Mouse (Mus musculus) olfactory bulb, adult 2 months (tissue): ENCODE results near the gene Tmem56. TPM values are rescaled to one million over a fixed set of nuclear protein-coding genes. Genes with fewer than 3 reads are reported as not detected.

ENCODE experiments used
- H3K27ac ChIP-seq: fragments of 200-500 bp; 2 replicates; pipeline ENCODE4 v1.5.1; 2012; ENCODE audit warnings: low read depth, low read length; ENCODE audit not compliant: insufficient read depth
- H3K4me1 ChIP-seq: fragments of 200-500 bp; 2 replicates; pipeline ENCODE4 v1.6.1; 2012; ENCODE audit warnings: low read length; ENCODE audit not compliant: control insufficient read depth, insufficient read depth
- H3K4me3 ChIP-seq: fragments of 200-500 bp; 2 replicates; pipeline ENCODE4 v1.5.1; 2012; ENCODE audit warnings: mild to moderate bottlenecking, low read depth, low read length, moderate library complexity; ENCODE audit not compliant: insufficient read depth
- CTCF ChIP-seq: fragments of 200-500 bp; IDR thresholded peaks from 2 replicates; pipeline ENCODE4 v1.5.1; 2012; ENCODE audit warnings: low read depth, mild to moderate bottlenecking, low read length, moderate library complexity; ENCODE audit not compliant: insufficient read depth
- POLR2A ChIP-seq: fragments of 200-500 bp; IDR thresholded peaks from 2 replicates; pipeline ENCODE4 v1.6.1; 2012; ENCODE audit warnings: mild to moderate bottlenecking, low read depth, low read length, moderate library complexity; ENCODE audit not compliant: insufficient read depth
- WGBS: fragments of 180-500 bp; shearing (Covaris S2); methylation state at CpG from one replicate; pipeline ENCODE4 v1.1.7; 2018; 5-methylcytosine and 5-hydroxymethylcytosine counted together
- polyA plus RNA-seq: library from polyadenylated mRNA; stranded (reverse); fragments of >200 nt; gene quantifications from 2 replicates; pipeline ENCODE4 v1.2.4, GENCODE M21; 2012; ENCODE audit warnings: low replicate concordance; ENCODE audit not compliant: missing spikeins, insufficient read depth, insufficient read length

Tmem56 gene
- polyA plus RNA-seq, 1 experiment: not detected

- no peak overlapping the region for H3K4me3 ChIP-seq
- H3K27ac ChIP-seq: no peak overlapping the region
- no peaks in the 10 kb centered on the region for H3K4me1 ChIP-seq
- no peak for TF ChIP-seq POLR2A
- TF ChIP-seq CTCF: no peak
- WGBS: 83% methylated on average over 2 of the region's 2 CpGs
Measured at GRCm38 (mm10) chr3:121189199-121189598, 93.7 kb downstream of the Tmem56 start.

- TF ChIP-seq POLR2A (no peak), CTCF (no peak)
- H3K4me1 ChIP-seq: no peaks in the 10 kb centered on the region
- WGBS: 94% methylated on average over 7 of the region's 7 CpGs
- H3K4me3 ChIP-seq: no peak overlapping the region
- no peak overlapping the region for H3K27ac ChIP-seq
Measured at GRCm38 (mm10) chr3:121187510-121187909, 95.4 kb downstream of the Tmem56 start.

GRCm38 (mm10) chr3:121186925-121187324, 96.0 kb downstream of the Tmem56 start:
- no peak for TF ChIP-seq CTCF
- 63% methylated on average over 3 of the region's 3 CpGs for WGBS
- no peak overlapping the region for H3K4me3 ChIP-seq
- H3K27ac ChIP-seq: no peak overlapping the region
- H3K4me1 ChIP-seq: no peaks in the 10 kb centered on the region

- H3K4me3 ChIP-seq: no peak overlapping the region
- no peaks in the 10 kb centered on the region for H3K4me1 ChIP-seq
- H3K27ac ChIP-seq: no peak overlapping the region
- 93% methylated on average over 3 of the region's 3 CpGs for WGBS
- TF ChIP-seq POLR2A (no peak), CTCF (no peak)
Measured at GRCm38 (mm10) chr3:121185197-121185596, 97.7 kb downstream of the Tmem56 start.

- WGBS: 94% methylated on average over 1 of the region's 1 CpGs
- H3K4me1 ChIP-seq: peaks cover 4% of the 10 kb centered on the region; the same call in 1 of the 2 replicates
- H3K4me3 ChIP-seq: no peak overlapping the region
- TF ChIP-seq CTCF: no peak
- H3K27ac ChIP-seq: no peak overlapping the region
Measured at GRCm38 (mm10) chr3:121176011-121176410, 106.9 kb downstream of the Tmem56 start.

GRCm38 (mm10) chr3:121174248-121174945, 108.5 kb downstream of the Tmem56 start:
- 86% methylated on average over 9 of the region's 9 CpGs for WGBS
- peaks cover 4% of the 10 kb centered on the region; the same call in 1 of the 2 replicates for H3K4me1 ChIP-seq
- TF ChIP-seq CTCF: no peak

GRCm38 (mm10) chr3:121172718-121173117, 110.2 kb downstream of the Tmem56 start:
- 78% methylated on average over 2 of the region's 2 CpGs for WGBS
- TF ChIP-seq POLR2A: no peak
- Histone ChIP-seq H3K4me1 (peaks cover 4% of the 10 kb centered on the region; the same call in 1 of the 2 replicates), H3K27ac (no peak overlapping the region), H3K4me3 (no peak overlapping the region)

More at GRCm38 (mm10) chr3:121174248-121174945, 108.5 kb downstream of the Tmem56 start:
- Histone ChIP-seq H3K4me3 (no peak overlapping the region), H3K27ac (no peak overlapping the region)

GRCm38 (mm10) chr3:121171872-121172265, 111.0 kb downstream of the Tmem56 start:
- 40% methylated on average over 6 of the region's 6 CpGs for WGBS
- Histone ChIP-seq H3K4me1 (peaks cover 4% of the 10 kb centered on the region; the same call in 1 of the 2 replicates), H3K27ac (no peak overlapping the region), H3K4me3 (peak overlapping the region; percentile 68)
- TF ChIP-seq CTCF (no peak), POLR2A (no peak)

GRCm38 (mm10) chr3:121171243-121171871, 111.5 kb downstream of the Tmem56 start, which contains the start of gene Rwdd3:
TSS of gene Rwdd3 (minus strand) at chr3:121171695.
- H3K27ac ChIP-seq: no peak within 1 kb of the TSS
- under 1% methylated on average over 40 of the region's 40 CpGs for WGBS

More at GRCm38 (mm10) chr3:121171243-121171871, 111.5 kb downstream of the Tmem56 start, which contains the start of gene Rwdd3:
- peaks cover 4% of the 10 kb centered on the region; the same call in 1 of the 2 replicates for H3K4me1 ChIP-seq
- H3K4me3 ChIP-seq: peak within 1 kb of the TSS; percentile 68
- TF ChIP-seq POLR2A: no peak
- peak; percentile 76 for TF ChIP-seq CTCF
